Mouse (Mus musculus): Measurements from ENCODE around the gene Prl2c5.
"Not testable (repeated sequence)": the region's sequence is repeated elsewhere in the genome, so short reads cannot be mapped to it uniquely, and the experiment has no call there.

The Prl2c5 gene

DNA sequence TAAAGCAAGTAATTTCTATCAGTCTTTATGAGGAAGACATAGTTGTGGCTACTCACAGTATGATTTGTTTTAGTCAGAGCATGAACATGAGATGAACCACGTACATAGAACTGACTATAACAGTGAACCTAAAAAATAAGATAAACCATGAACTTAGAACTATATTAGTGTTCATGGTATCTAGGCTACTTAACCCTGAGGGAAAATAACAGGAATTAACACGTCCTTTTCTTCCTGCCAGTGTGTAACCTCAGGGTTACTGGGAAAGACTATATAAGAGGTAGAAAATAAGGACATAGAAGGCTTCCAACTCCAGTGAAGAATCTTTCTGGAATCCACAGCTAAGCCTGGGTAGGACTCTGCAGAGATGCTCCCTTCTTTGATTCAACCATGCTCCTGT, at the start of gene Prl2c5:
TSS of gene Prl2c5 (plus strand) at position 301 of the 400 bp plus-strand sequence.
- DNase-seq (ENCODE audit: low spot score in 2 of 2): not testable (repeated sequence)

DNA sequence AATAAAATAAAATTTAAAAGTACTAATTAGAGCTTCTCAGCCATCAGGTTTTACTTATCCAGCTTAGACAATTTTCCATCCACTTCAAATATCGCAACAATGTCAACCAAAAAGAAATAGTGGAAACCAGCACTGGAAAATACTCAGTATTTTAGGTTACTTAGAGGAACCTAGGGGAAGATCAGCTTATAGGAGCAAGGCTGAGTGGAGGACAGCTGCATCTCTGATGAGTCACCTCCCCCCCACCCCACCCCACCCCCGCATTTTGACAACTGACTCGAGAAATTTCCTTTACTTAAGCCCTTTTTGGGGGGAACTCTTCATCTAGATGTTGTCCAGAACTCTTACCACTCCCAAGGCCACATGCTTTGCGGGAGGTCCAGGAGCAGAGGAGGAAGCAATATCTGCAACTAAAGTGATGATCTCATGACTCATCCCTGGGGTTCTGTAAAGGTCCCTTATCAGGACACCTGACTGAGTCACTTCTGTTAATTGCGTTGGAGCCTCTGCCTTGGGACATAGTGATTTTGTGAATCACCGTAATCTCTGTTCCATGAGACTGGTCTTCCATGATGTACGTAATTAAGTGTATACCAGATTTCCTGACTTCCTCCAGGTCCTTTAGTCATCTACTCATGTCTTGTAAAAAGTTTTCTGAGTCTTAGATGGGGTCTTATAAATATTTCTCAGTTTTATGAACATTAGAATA, 19.6 kb upstream of the Prl2c5 start:
- not testable (repeated sequence) for DNase-seq (ENCODE audit: low spot score in 2 of 2)

DNA sequence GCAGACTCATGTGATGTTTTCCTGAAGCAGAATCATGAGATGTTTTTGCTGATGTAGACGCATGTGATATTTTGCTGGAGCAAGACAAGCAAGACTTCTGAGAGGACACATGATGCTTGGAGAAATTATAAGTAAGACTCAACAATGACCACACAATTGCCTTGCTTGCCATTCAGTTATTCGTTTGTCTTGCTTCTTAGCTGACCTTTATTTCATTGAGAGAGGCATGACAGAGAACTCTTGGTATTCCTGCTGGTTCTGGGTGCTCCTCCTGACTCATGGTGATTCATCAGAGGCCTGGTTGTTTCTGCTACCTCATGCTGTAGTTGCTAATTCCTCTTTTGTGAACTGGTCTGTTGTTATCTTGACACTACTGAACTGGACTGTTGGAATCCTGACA, 13.9 kb upstream of the Prl2c5 start:
- not testable (repeated sequence) for DNase-seq (ENCODE audit: low spot score in 2 of 2)

DNA sequence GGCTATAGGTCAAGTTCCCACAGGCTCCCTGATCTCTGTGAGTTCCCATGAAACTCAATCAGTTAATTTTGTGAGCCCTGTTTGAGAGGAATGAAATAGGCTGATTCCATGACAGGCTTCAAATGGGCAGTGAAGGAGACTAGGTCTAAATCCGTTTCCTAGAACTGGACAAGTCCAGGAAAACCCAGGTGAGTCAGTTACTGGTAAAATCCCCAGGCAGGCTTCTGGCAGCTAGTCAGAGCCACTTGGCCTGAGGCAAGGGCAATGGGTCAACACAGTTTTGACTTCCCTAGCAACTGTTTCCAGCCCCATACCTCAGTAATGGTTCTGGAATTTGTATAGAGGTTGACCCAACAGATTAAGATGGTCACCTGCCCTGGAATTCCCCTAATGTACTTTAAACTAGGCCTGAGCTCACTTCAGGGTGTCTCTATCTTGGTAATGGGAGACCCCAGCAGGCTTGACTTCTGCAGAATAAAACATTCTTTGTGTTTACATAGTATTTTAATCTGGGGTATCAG, 8.8 kb upstream of the Prl2c5 start:
- DNase-seq (ENCODE audit: low spot score in 2 of 2): not testable (repeated sequence)

DNA sequence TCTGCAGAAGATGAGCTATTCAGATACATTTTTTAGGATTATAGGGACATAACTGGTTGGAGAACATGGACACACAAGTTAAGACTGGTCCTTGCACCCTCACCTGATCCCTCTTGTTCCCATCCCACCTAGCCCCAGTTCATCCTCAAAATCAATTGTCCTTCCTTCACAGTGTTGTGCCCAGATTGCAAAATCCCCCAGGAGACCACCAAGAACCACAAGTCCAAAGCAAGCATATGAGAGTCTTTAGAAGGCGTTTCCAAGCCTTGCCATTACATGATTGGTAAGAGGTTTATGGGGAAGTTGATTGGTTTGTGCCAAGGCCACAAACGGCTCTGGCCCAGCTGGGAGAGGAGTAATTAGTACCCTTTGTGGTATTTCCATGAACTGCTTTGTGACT, 6.8 kb upstream of the Prl2c5 start:
- not testable (repeated sequence) for DNase-seq (ENCODE audit: low spot score in 2 of 2)

DNA sequence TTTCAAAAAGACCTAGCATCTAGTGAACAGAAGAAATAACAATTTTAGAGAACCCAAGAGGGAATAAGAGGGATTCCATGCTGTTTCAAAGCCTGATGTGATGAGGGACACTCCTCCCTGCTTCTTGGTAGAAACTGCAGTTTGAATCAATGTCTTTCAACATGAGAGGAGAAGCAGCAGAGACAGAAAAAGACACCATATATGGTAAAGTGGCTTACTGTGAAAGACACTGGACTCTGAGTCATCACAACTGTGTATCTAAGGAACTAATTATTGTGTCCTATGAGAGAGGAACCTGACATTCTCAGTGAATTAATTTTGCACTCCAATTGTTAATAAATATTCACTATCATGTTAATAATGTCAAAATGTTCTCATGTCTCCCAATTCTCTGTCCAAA, 28.7 kb downstream of the Prl2c5 start:
- not testable (repeated sequence) for DNase-seq (ENCODE audit: low spot score in 2 of 2)

DNA sequence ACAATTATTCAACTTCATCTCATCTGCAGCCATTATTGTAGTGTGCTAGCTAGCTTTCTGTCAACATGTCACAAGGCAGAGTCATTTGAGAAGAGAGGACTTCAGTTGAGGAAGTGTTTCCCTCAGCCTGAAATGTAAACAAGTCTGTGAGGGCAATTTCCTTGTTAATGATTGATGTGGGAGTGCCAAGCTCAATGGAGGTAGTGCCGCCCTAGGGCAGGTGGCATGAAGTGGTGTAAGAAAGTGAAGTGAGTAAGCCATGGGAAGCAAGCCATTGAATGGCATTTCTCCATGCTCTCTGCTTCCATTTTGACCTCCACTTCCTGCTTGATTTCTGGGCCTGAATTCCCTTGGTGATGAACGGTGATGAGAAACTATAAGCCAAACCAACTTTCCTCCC, 33.8 kb downstream of the Prl2c5 start:
- DNase-seq (ENCODE audit: low spot score in 2 of 2): not testable (repeated sequence)

DNA sequence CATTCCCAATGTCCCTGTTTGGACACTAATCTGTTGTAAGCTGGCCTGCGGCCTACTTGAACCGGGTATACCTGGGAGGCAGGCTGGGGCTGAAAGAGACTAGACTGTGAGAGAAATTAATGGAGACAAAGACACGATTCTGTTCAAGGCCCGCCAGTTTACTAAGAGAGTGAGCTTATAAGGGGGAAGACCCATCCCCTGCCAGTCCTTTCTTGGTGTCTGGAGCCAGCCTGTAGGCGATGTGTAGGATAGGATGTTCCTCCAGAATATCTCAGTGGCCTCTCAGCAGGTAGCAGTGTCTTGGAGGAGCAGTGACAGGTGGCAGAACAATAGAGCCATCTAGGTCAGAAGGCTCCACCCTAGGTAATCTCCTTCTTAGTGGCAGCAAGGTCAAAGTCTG, 37.7 kb downstream of the Prl2c5 start:
- DNase-seq (ENCODE audit: low spot score in 2 of 2): not testable (repeated sequence)

DNA sequence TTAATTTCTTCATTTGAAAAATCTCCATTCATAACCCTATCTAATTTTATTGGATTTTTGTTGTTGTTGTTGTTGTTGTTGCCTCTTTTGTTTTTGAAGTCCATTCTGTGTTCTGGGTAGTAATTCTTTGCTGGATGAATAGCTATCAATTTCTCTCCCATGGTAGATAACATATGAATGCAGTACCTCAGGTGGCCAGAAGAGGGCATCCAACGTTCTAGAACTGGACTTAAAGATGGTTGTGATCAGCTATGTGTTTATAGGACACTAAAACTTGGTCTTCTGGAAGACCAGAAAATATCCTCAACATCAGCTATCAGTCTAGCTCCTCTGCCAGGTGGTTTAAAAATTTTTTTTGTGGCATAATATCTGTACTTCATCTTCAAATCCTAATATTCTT, 54.9 kb downstream of the Prl2c5 start:
- DNase-seq (ENCODE audit: low spot score in 2 of 2): peak in 1 of 2 experiments; percentile 48
